Comparison of ENCODE assay signal across 29 mouse cellular contexts in genomic region chr7:112172669-112173068, GRCm38 (mm10). TPM values are rescaled to one million over a fixed set of nuclear protein-coding genes. Genes with fewer than 3 reads are reported as not detected.
DNase-seq lines count a peak whose midpoint lies in the region; ATAC-seq lines count a peak whose summit lies in the region.
"Had no signal": no experiment of that assay in that cellular context is flagged by ENCODE, and none has a peak within 500 bp of the region (broad histone marks: within the 10 kb centered on the region; RNA-seq: fewer than 3 reads in every experiment).

No protein-coding gene starts in this region.

- WGBS in midbrain, embryonic 10.5 days: 69% methylated on average over 4 of the region's 4 CpGs
- 69% methylated on average over 4 of the region's 4 CpGs for WGBS in midbrain, embryonic 15.5 days
- WGBS in midbrain, embryonic 14.5 days: 78% methylated on average over 4 of the region's 4 CpGs

- H3K9me3 ChIP-seq in midbrain, embryonic 10.5 days (replicated peaks): no peaks in the 10 kb centered on the region
- H3K9me3 ChIP-seq in midbrain, embryonic 15.5 days: no peaks in the 10 kb centered on the region
- no peaks in the 10 kb centered on the region for H3K9me3 ChIP-seq in midbrain, embryonic 14.5 days (ENCODE audit: control insufficient read depth, low read length)
- H3K9me3 ChIP-seq: embryonic facial prominence, embryonic 12.5 days; forebrain, embryonic 15.5 days; heart, embryonic 15.5 days; limb, embryonic 10.5 days; midbrain, embryonic 13.5 days; stomach, embryonic 15.5 days had no signal

- H3K4me2 ChIP-seq in midbrain, embryonic 15.5 days: no peak overlapping the region
- no peak overlapping the region for H3K4me2 ChIP-seq in midbrain, embryonic 14.5 days (ENCODE audit: low read length)
- H3K4me2 ChIP-seq: embryonic facial prominence, embryonic 12.5 days; forebrain, embryonic 15.5 days; heart, embryonic 15.5 days; midbrain, embryonic 13.5 days; stomach, embryonic 15.5 days had no signal

- H3K27ac ChIP-seq in midbrain, embryonic 10.5 days (replicated peaks): 0 out of 2 replicates have a peak overlapping the region, but pooled peaks have one; percentile 11
- H3K27ac ChIP-seq in midbrain, embryonic 15.5 days: no peak overlapping the region
- H3K27ac ChIP-seq in midbrain, embryonic 14.5 days (replicated peaks; ENCODE audit: low read depth, low read length): no peak overlapping the region
- H3K27ac ChIP-seq: embryonic facial prominence, embryonic 12.5 days; forebrain, embryonic 15.5 days; heart, embryonic 15.5 days; limb, embryonic 10.5 days; midbrain, embryonic 13.5 days; stomach, embryonic 15.5 days had no signal

- ATAC-seq in midbrain, embryonic 15.5 days (replicated peaks): no peak
- no peak for ATAC-seq in monocyte, adult 5-6 weeks (replicated peaks; ENCODE audit: insufficient number of reproducible peaks, low FRiP score, low TSS enrichment, poor library complexity, severe bottlenecking)
- no peak for ATAC-seq in midbrain, embryonic 14.5 days (ENCODE audit: low FRiP score, low TSS enrichment)
- ATAC-seq: forebrain, embryonic 15.5 days; hindbrain, embryonic 16.5 days; intestine, embryonic 16.5 days; liver, postnatal 0 days; midbrain, embryonic 13.5 days had no signal

- H3K4me3 ChIP-seq in midbrain, embryonic 10.5 days: no peak overlapping the region
- no peak overlapping the region for H3K4me3 ChIP-seq in midbrain, embryonic 15.5 days
- no peak overlapping the region for H3K4me3 ChIP-seq in midbrain, embryonic 14.5 days (replicated peaks; ENCODE audit: low read depth, low read length)
- H3K4me3 ChIP-seq: embryonic facial prominence, embryonic 12.5 days; erythroblast, embryonic 14.5 days; forebrain, embryonic 15.5 days; heart, embryonic 15.5 days; limb, embryonic 10.5 days; midbrain, embryonic 13.5 days; stomach, embryonic 15.5 days had no signal

- H3K4me1 ChIP-seq in midbrain, embryonic 10.5 days: peaks cover 20% of the 10 kb centered on the region
- 0 out of 2 replicates have a peak, but pooled peaks cover 5% of the 10 kb centered on the region for H3K4me1 ChIP-seq in midbrain, embryonic 15.5 days
- H3K4me1 ChIP-seq in midbrain, embryonic 14.5 days (ENCODE audit: control insufficient read depth, insufficient read depth, low read length): 0 out of 2 replicates have a peak, but pooled peaks cover 3% of the 10 kb centered on the region

- no peaks in the 10 kb centered on the region for H3K27me3 ChIP-seq in midbrain, embryonic 10.5 days (ENCODE audit: low read depth, poor library complexity, severe bottlenecking)
- H3K27me3 ChIP-seq in midbrain, embryonic 15.5 days (replicated peaks): no peaks in the 10 kb centered on the region
- no peaks in the 10 kb centered on the region for H3K27me3 ChIP-seq in midbrain, embryonic 14.5 days (ENCODE audit: control insufficient read depth, insufficient read depth, low read length)
- H3K27me3 ChIP-seq: embryonic facial prominence, embryonic 12.5 days; forebrain, embryonic 15.5 days; heart, embryonic 15.5 days; midbrain, embryonic 13.5 days; stomach, embryonic 15.5 days had no signal

- no peaks in the 10 kb centered on the region for H3K36me3 ChIP-seq in midbrain, embryonic 10.5 days
- H3K36me3 ChIP-seq in midbrain, embryonic 15.5 days (replicated peaks): no peaks in the 10 kb centered on the region
- no peaks in the 10 kb centered on the region for H3K36me3 ChIP-seq in midbrain, embryonic 14.5 days (ENCODE audit: control insufficient read depth, insufficient read depth, low read length)
- H3K36me3 ChIP-seq: embryonic facial prominence, embryonic 12.5 days; forebrain, embryonic 15.5 days; heart, embryonic 15.5 days; limb, embryonic 10.5 days; midbrain, embryonic 13.5 days; stomach, embryonic 15.5 days had no signal

- H3K9ac ChIP-seq in midbrain, embryonic 15.5 days: no peak overlapping the region
- no peak overlapping the region for H3K9ac ChIP-seq in midbrain, embryonic 14.5 days (replicated peaks; ENCODE audit: low read length)
- H3K9ac ChIP-seq: embryonic facial prominence, embryonic 12.5 days; forebrain, embryonic 15.5 days; heart, embryonic 15.5 days; liver, postnatal 0 days; midbrain, embryonic 13.5 days; stomach, embryonic 15.5 days had no signal

- DNase-seq in frontal cortex, adult 2 months (ENCODE audit: extremely low spot score in 1 of 2, low spot score in 1 of 2): peak; percentile 73 to 80
- no peak for DNase-seq in frontal cortex, postnatal 25 days (ENCODE audit: low spot score in 2 of 2)
- DNase-seq in midbrain, embryonic 10.5 days (ENCODE audit: low spot score): no peak
- peak; percentile 76 for DNase-seq in layer of hippocampus, adult 9-11 months
- no peak for DNase-seq in midbrain, embryonic 14.5 days
- DNase-seq: adrenal gland, postnatal 36 days; B cell, adult 2 months; cerebellum, adult 2 months; gastrocnemius, postnatal 14 days; heart, adult 18-20 months; heart, postnatal 4 days; kidney, postnatal 36 days; liver, postnatal 0 days; lung, postnatal 10 days; spleen, adult 18-20 months; thymus, adult 2 months had no signal

RNA-seq across cellular contexts. Expression of gene Dkk3, which starts 13.8 kb away (rescaled TPM):
- 95.3 and 106 TPM in 2 replicates for polyA plus RNA-seq in frontal cortex, adult 2 months (2012; rRNA removed)
- polyA plus RNA-seq in midbrain, embryonic 10.5 days (2016; fragmentation: Nextera tagmentation; extraction: Ambion mirVana): 12.9 and 14.6 TPM in 2 replicates
- 25.0 and 25.6 TPM in 2 replicates for polyA plus RNA-seq in midbrain, embryonic 15.5 days (2015; fragmentation: Nextera tagmentation; extraction: Ambion mirVana)
- not detected in 3 replicates for total RNA-seq in monocyte, adult 5-6 weeks (2017)
- 17.5 and 18.5 TPM in 2 replicates for polyA plus RNA-seq in midbrain, embryonic 14.5 days (2014; fragmentation: Nextera tagmentation; extraction: Ambion mirVana)
- total RNA-seq: megakaryocyte progenitor cell, adult 5-6 weeks; neutrophil, adult 5-6 weeks had no signal
- polyA plus RNA-seq: erythroblast, embryonic 14.5 days had no signal

RNA-seq across cellular contexts. Expression of gene Mical2, which starts 53.0 kb away (rescaled TPM):
- 229 and 253 TPM in 2 replicates for polyA plus RNA-seq in frontal cortex, adult 2 months (2012; rRNA removed)
- 0.78 and 1.3 TPM in 2 replicates for polyA plus RNA-seq in midbrain, embryonic 10.5 days (2016; fragmentation: Nextera tagmentation; extraction: Ambion mirVana)
- 2.7 and 2.8 TPM in 2 replicates for polyA plus RNA-seq in midbrain, embryonic 15.5 days (2015; fragmentation: Nextera tagmentation; extraction: Ambion mirVana)
- total RNA-seq in monocyte, adult 5-6 weeks (2017): 0.75 to 3.9 TPM (median 1.6 TPM) in 3 replicates
- 1.6 and 2.1 TPM in 2 replicates for polyA plus RNA-seq in midbrain, embryonic 14.5 days (2014; fragmentation: Nextera tagmentation; extraction: Ambion mirVana)
- polyA plus RNA-seq: erythroblast, embryonic 14.5 days had no signal

Comparison
In these comparisons a context has a peak if more than half of its experiments do, and no peak if none do; other contexts are left out.
1. DNase-seq: peak in frontal cortex, adult 2 months (2 of 2) and layer of hippocampus, adult 9-11 months (single experiment); none in frontal cortex, postnatal 25 days (0 of 2), midbrain, embryonic 10.5 days (single experiment) and midbrain, embryonic 14.5 days (single experiment).
2. RNA of gene Mical2, which starts 53.0 kb away (polyA plus RNA-seq): 229 to 253 TPM in frontal cortex, adult 2 months; 2.7 to 2.8 TPM in midbrain, embryonic 15.5 days, 1.6 to 2.1 TPM in midbrain, embryonic 14.5 days and 0.78 to 1.3 TPM in midbrain, embryonic 10.5 days; every median in the first group is over 10 times any median in the second.